Mouse (Mus musculus) liver, embryonic 13.5 days (tissue): ENCODE measurements around the gene Rae1. TPM values are rescaled to one million over a fixed set of nuclear protein-coding genes. Genes with fewer than 3 reads are reported as not detected.
A peak's percentile ranks its signal among the peaks of the same experiment; 100 is the strongest.

ENCODE experiments used
- ATAC-seq: fragments of 200-750 bp; cut with Nextera tagmentation; 2 replicates; pipeline ENCODE4 v1.8.0; 2017; ENCODE audit warnings: low read depth, mild to moderate bottlenecking, moderate number of reproducible peaks, moderate library complexity
- DNase-seq: peaks from one replicate; pipeline ENCODE4 v3.0.0; 2022
- H3K27ac ChIP-seq: fragments of 300-500 bp; sonication (generic); 2 replicates; pipeline ENCODE4 v1.5.1; 2015; ENCODE audit warnings: moderate library complexity, mild to moderate bottlenecking, inconsistent platforms
- H3K27me3 ChIP-seq: fragments of 300-500 bp; sonication (generic); 2 replicates; pipeline ENCODE4 v1.6.1; 2015; ENCODE audit warnings: mild to moderate bottlenecking, inconsistent platforms
- H3K36me3 ChIP-seq: fragments of 300-500 bp; sonication (generic); 2 replicates; pipeline ENCODE4 v1.6.1; 2015; ENCODE audit warnings: mild to moderate bottlenecking, inconsistent platforms
- H3K4me1 ChIP-seq: fragments of 300-500 bp; sonication (generic); replicated peaks from 2 replicates; pipeline ENCODE4 v1.6.1; 2015; ENCODE audit warnings: inconsistent platforms
- H3K4me2 ChIP-seq: fragments of 300-500 bp; sonication (generic); 2 replicates; pipeline ENCODE4 v1.6.1; 2015; ENCODE audit warnings: inconsistent platforms, mild to moderate bottlenecking, moderate library complexity
- H3K4me3 ChIP-seq: fragments of 300-500 bp; sonication (generic); replicated peaks from 2 replicates; pipeline ENCODE4 v1.5.1; 2015; ENCODE audit warnings: mild to moderate bottlenecking, inconsistent platforms
- H3K9ac ChIP-seq: fragments of 300-500 bp; sonication (generic); 2 replicates; pipeline ENCODE4 v1.6.1; 2015; ENCODE audit warnings: mild to moderate bottlenecking, inconsistent platforms
- H3K9me3 ChIP-seq: fragments of 300-500 bp; sonication (generic); replicated peaks from 2 replicates; pipeline ENCODE4 v1.6.1; 2016; ENCODE audit warnings: inconsistent platforms
- WGBS: fragments of 180-500 bp; shearing (Covaris S2); methylation state at CpG from one replicate; pipeline ENCODE4 v1.1.7; 2015; ENCODE audit not compliant: insufficient replicate concordance; 5-methylcytosine and 5-hydroxymethylcytosine counted together
- polyA plus RNA-seq: library from polyadenylated mRNA; unstranded; fragments of >200 nt; fragmentation: Nextera tagmentation; extraction: Ambion mirVana; gene quantifications from 2 replicates; pipeline ENCODE4 v1.2.1, GENCODE M21; 2015

Gene Rae1
- polyA plus RNA-seq, 1 experiment from 2014 or later = 96.8 TPM

GRCm38 (mm10) chr2:172997748-172998147, 2.2 kb upstream of the Rae1 start:
- DNase-seq (no peak), ATAC-seq (no peak)
- H3K4me1 ChIP-seq = peaks cover 26% of the 10 kb centered on the region
- H3K4me3 ChIP-seq = no peak overlapping the region
- no peak overlapping the region for H3K27ac ChIP-seq
- WGBS = 56% methylated on average over 11 of the region's 11 CpGs
- H3K9me3 ChIP-seq = no peaks in the 10 kb centered on the region
- H3K36me3 ChIP-seq = peaks cover 16% of the 10 kb centered on the region
- H3K27me3 ChIP-seq = 0 out of 2 replicates have a peak, but pooled peaks cover 4% of the 10 kb centered on the region
- H3K9ac ChIP-seq = no peak overlapping the region
- H3K4me2 ChIP-seq = no peak overlapping the region

GRCm38 (mm10) chr2:172998478-172998877, 1.4 kb upstream of the Rae1 start:
- Histone ChIP-seq H3K36me3 (peaks cover 24% of the 10 kb centered on the region), H3K9me3 (no peaks in the 10 kb centered on the region), H3K4me1 (peaks cover 30% of the 10 kb centered on the region), H3K4me2 (no peak overlapping the region), H3K27ac (no peak overlapping the region), H3K27me3 (0 out of 2 replicates have a peak, but pooled peaks cover 4% of the 10 kb centered on the region), H3K4me3 (no peak overlapping the region), H3K9ac (no peak overlapping the region)
- DNase-seq (no peak), ATAC-seq (no peak)
- 55% methylated on average over 7 of the region's 7 CpGs for WGBS

GRCm38 (mm10) chr2:173000285-173000652, 352 bp downstream of the Rae1 start:
- Histone ChIP-seq H3K4me3 (peak overlapping the region; percentile 94), H3K27me3 (no peaks in the 10 kb centered on the region), H3K9me3 (no peaks in the 10 kb centered on the region), H3K36me3 (peaks cover 42% of the 10 kb centered on the region), H3K27ac (peak overlapping the region; percentile 99), H3K4me1 (peaks cover 36% of the 10 kb centered on the region), H3K4me2 (peak overlapping the region; percentile 91), H3K9ac (peak overlapping the region; percentile 95)
- DNase-seq (peak; percentile 83), ATAC-seq (peak; percentile 93)
- WGBS = under 1% methylated on average over 39 of the region's 42 CpGs

- Histone ChIP-seq H3K4me1 (peaks cover 40% of the 10 kb centered on the region), H3K4me2 (peak overlapping the region; percentile 91), H3K27ac (peak overlapping the region; percentile 99), H3K36me3 (peaks cover 48% of the 10 kb centered on the region), H3K27me3 (no peaks in the 10 kb centered on the region), H3K9me3 (no peaks in the 10 kb centered on the region), H3K9ac (peak overlapping the region; percentile 95), H3K4me3 (peak overlapping the region; percentile 94)
- WGBS = 12% methylated on average over 8 of the region's 8 CpGs
- ATAC-seq = no peak
- no peak for DNase-seq
These were observed 1.0 kb downstream of the Rae1 start for GRCm38 (mm10) chr2:173000921-173001320.

GRCm38 (mm10) chr2:173003737-173004136, 3.8 kb downstream of the Rae1 start:
- ATAC-seq = no peak
- no peak overlapping the region for H3K4me2 ChIP-seq
- peaks cover 40% of the 10 kb centered on the region for H3K4me1 ChIP-seq
- no peak overlapping the region for H3K9ac ChIP-seq
- WGBS = 93% methylated on average over 8 of the region's 8 CpGs
- H3K27ac ChIP-seq = no peak overlapping the region
- H3K36me3 ChIP-seq = peaks cover 76% of the 10 kb centered on the region
- no peak for DNase-seq
- no peaks in the 10 kb centered on the region for H3K9me3 ChIP-seq
- no peaks in the 10 kb centered on the region for H3K27me3 ChIP-seq
- H3K4me3 ChIP-seq = no peak overlapping the region

- Histone ChIP-seq H3K4me1 (peaks cover 9% of the 10 kb centered on the region; the same call in 1 of the 2 replicates), H3K4me2 (no peak overlapping the region), H3K36me3 (peaks cover 100% of the 10 kb centered on the region), H3K27me3 (no peaks in the 10 kb centered on the region), H3K9ac (no peak overlapping the region), H3K9me3 (no peaks in the 10 kb centered on the region), H3K27ac (no peak overlapping the region), H3K4me3 (no peak overlapping the region)
- no peak for DNase-seq
- WGBS = 71% methylated on average over 3 of the region's 3 CpGs
- no peak for ATAC-seq
These were observed 10.4 kb downstream of the Rae1 start for GRCm38 (mm10) chr2:173010220-173010717.

GRCm38 (mm10) chr2:173011440-173011839, 11.5 kb downstream of the Rae1 start:
- DNase-seq (no peak), ATAC-seq (no peak)
- Histone ChIP-seq H3K4me2 (no peak overlapping the region), H3K27me3 (no peaks in the 10 kb centered on the region), H3K27ac (no peak overlapping the region), H3K9ac (no peak overlapping the region), H3K4me3 (no peak overlapping the region), H3K9me3 (no peaks in the 10 kb centered on the region), H3K4me1 (0 out of 2 replicates have a peak, but pooled peaks cover 5% of the 10 kb centered on the region), H3K36me3 (peaks cover 98% of the 10 kb centered on the region)
- 90% methylated on average over 8 of the region's 8 CpGs for WGBS

GRCm38 (mm10) chr2:173014741-173015287, 14.9 kb downstream of the Rae1 start:
- DNase-seq = no peak
- no peak for ATAC-seq
- peak overlapping the region; percentile 15 for H3K27ac ChIP-seq
- peaks cover 64% of the 10 kb centered on the region for H3K36me3 ChIP-seq
- 54% methylated on average over 7 of the region's 7 CpGs for WGBS
- H3K4me2 ChIP-seq = no peak overlapping the region
- no peak overlapping the region for H3K4me3 ChIP-seq
- H3K27me3 ChIP-seq = no peaks in the 10 kb centered on the region
- H3K9ac ChIP-seq = no peak overlapping the region
- H3K9me3 ChIP-seq = no peaks in the 10 kb centered on the region
- peaks cover 35% of the 10 kb centered on the region for H3K4me1 ChIP-seq

- peak overlapping the region; percentile 98; the same call in 1 of the 2 replicates for H3K9ac ChIP-seq
- 6% methylated on average over 6 of the region's 6 CpGs for WGBS
- no peaks in the 10 kb centered on the region for H3K9me3 ChIP-seq
- no peak for ATAC-seq
- H3K36me3 ChIP-seq = peaks cover 39% of the 10 kb centered on the region
- H3K27me3 ChIP-seq = no peaks in the 10 kb centered on the region
- peak overlapping the region; percentile 65 for H3K27ac ChIP-seq
- H3K4me1 ChIP-seq = peaks cover 53% of the 10 kb centered on the region
- no peak overlapping the region for H3K4me2 ChIP-seq
- DNase-seq = no peak
- H3K4me3 ChIP-seq = no peak overlapping the region
These were observed 18.0 kb downstream of the Rae1 start for GRCm38 (mm10) chr2:173017940-173018339.

GRCm38 (mm10) chr2:173018618-173019017, 18.7 kb downstream of the Rae1 start:
- Histone ChIP-seq H3K4me3 (no peak overlapping the region), H3K4me2 (peak overlapping the region; percentile 79), H3K9ac (peak overlapping the region; percentile 98), H3K27ac (peak overlapping the region; percentile 65), H3K36me3 (peaks cover 39% of the 10 kb centered on the region), H3K9me3 (no peaks in the 10 kb centered on the region), H3K27me3 (no peaks in the 10 kb centered on the region), H3K4me1 (peaks cover 59% of the 10 kb centered on the region)
- 14% methylated on average over 8 of the region's 8 CpGs for WGBS
- ATAC-seq (no peak), DNase-seq (peak; percentile 54)

GRCm38 (mm10) chr2:173019322-173019721, 19.4 kb downstream of the Rae1 start:
- ATAC-seq (no peak), DNase-seq (no peak)
- Histone ChIP-seq H3K27ac (peak overlapping the region; percentile 65), H3K27me3 (no peaks in the 10 kb centered on the region), H3K4me3 (peak overlapping the region; percentile 49), H3K9ac (peak overlapping the region; percentile 98), H3K4me1 (peaks cover 66% of the 10 kb centered on the region), H3K9me3 (no peaks in the 10 kb centered on the region), H3K4me2 (peak overlapping the region; percentile 79), H3K36me3 (peaks cover 39% of the 10 kb centered on the region)
- 15% methylated on average over 9 of the region's 9 CpGs for WGBS

- no peaks in the 10 kb centered on the region for H3K27me3 ChIP-seq
- peak overlapping the region; percentile 79 for H3K4me2 ChIP-seq
- ATAC-seq = peak; percentile 76
- peak overlapping the region; percentile 49 for H3K4me3 ChIP-seq
- H3K4me1 ChIP-seq = peaks cover 67% of the 10 kb centered on the region
- H3K9me3 ChIP-seq = no peaks in the 10 kb centered on the region
- peak; percentile 93 for DNase-seq
- H3K9ac ChIP-seq = peak overlapping the region; percentile 98
- peaks cover 39% of the 10 kb centered on the region for H3K36me3 ChIP-seq
- peak overlapping the region; percentile 79 for H3K27ac ChIP-seq
- under 1% methylated on average over 29 of the region's 29 CpGs for WGBS
These were observed 19.9 kb downstream of the Rae1 start for GRCm38 (mm10) chr2:173019790-173020189.
